In the genomic region with DNA sequence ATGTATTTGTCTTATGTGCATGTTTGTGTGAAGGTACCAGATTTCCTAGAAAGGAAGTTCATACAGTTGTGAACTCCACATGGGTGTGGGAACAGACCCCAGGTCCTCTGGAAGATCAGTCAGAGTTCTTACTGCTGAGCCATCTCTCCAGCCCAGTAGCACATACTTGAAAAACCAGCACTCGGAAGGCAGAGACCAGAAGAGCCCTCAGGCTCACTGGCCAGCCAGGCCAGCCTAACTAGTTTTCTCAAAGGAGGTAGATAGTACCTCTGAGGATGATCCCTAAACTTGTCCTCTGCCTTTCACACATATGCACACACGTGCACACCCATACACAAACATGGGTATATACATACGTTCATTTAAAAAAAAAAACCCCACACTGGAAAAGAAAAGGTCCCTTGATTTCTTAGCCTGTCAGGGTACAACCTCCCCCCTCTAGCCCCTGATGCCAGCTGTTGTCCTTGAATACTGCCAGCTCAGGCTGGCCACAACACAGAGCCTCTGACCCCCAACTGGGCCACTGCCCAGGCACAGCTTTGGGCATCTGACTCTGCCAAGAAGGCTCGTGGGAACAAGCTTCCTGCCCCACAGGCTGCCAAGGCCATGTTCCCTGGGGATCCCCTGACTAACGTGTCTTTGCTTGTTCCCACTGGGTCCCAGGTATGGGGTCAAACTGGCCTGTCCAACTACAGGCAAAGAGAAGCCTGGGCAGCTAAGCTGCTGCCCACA, we compare ENCODE assay signal across 9 mouse cellular contexts. TPM values are rescaled to one million over a fixed set of nuclear protein-coding genes. Genes with fewer than 3 reads are reported as not detected.
DNase-seq lines count a peak whose midpoint lies in the region; ATAC-seq and TF ChIP-seq lines count a peak whose summit lies in the region.
"Had no signal": no experiment of that assay in that cellular context is flagged by ENCODE, and none has a peak within 500 bp of the region (broad histone marks: within the 10 kb centered on the region; RNA-seq: fewer than 3 reads in every experiment).

No protein-coding gene starts in this region.

- ATAC-seq in kidney, embryonic 15.5 days (replicated peaks; ENCODE audit: low FRiP score) = no peak
- no peak for ATAC-seq in intestine, postnatal 0 days

- H3K4me2 ChIP-seq in kidney, embryonic 15.5 days = no peak overlapping the region
- no peak overlapping the region for H3K4me2 ChIP-seq in intestine, postnatal 0 days (replicated peaks; ENCODE audit: low read depth)

- WGBS in kidney, embryonic 15.5 days = 76% methylated on average over 5 of the region's 5 CpGs
- WGBS in intestine, postnatal 0 days = 83% methylated on average over 5 of the region's 5 CpGs

- TF ChIP-seq CTCF in intestine, postnatal 0 days (IDR thresholded peaks at IDR 0.05; ENCODE audit: low read depth) = no peak

- no peaks in the 10 kb centered on the region for H3K27me3 ChIP-seq in kidney, embryonic 15.5 days
- H3K27me3 ChIP-seq in intestine, postnatal 0 days (replicated peaks; ENCODE audit: control insufficient read depth, insufficient read depth, low read length) = no peaks in the 10 kb centered on the region

- no peak overlapping the region for H3K9ac ChIP-seq in kidney, embryonic 15.5 days
- H3K9ac ChIP-seq in intestine, postnatal 0 days (ENCODE audit: low read depth, low read length) = no peak overlapping the region

- H3K27ac ChIP-seq in kidney, embryonic 15.5 days = no peak overlapping the region
- no peak overlapping the region for H3K27ac ChIP-seq in intestine, postnatal 0 days (ENCODE audit: low read depth, low read length)

- DNase-seq in kidney, adult 11 months = peak; percentile 26
- peak; percentile 89 for DNase-seq in adrenal gland, adult 8-10 months
- peak; percentile 82 for DNase-seq in gastrocnemius, postnatal 14 days
- DNase-seq in left cerebral cortex, adult 11 months (ENCODE audit: low spot score) = peak; percentile 39
- DNase-seq in testis, postnatal 10 days (ENCODE audit: low spot score) = peak; percentile 57
- DNase-seq in embryo, embryonic 9.5 days (ENCODE audit: extremely low spot score) = no peak

- no peaks in the 10 kb centered on the region for H3K36me3 ChIP-seq in kidney, embryonic 15.5 days
- H3K36me3 ChIP-seq in intestine, postnatal 0 days (ENCODE audit: control insufficient read depth, insufficient read depth) = no peaks in the 10 kb centered on the region

- peaks cover 4% of the 10 kb centered on the region; the same call in 1 of the 2 replicates for H3K4me1 ChIP-seq in kidney, embryonic 15.5 days
- H3K4me1 ChIP-seq in intestine, postnatal 0 days (replicated peaks; ENCODE audit: control insufficient read depth, insufficient read depth, low read length) = no peaks in the 10 kb centered on the region

- intact Hi-C loops in gastrocnemius, postnatal 14 days (cut with DNase I; ENCODE audit: low total_unique reads) = no loop called here

- H3K4me3 ChIP-seq in kidney, embryonic 15.5 days (replicated peaks) = no peak overlapping the region
- H3K4me3 ChIP-seq in intestine, postnatal 0 days (ENCODE audit: low read depth, low read length) = no peak overlapping the region

- H3K9me3 ChIP-seq in kidney, embryonic 15.5 days (replicated peaks) = no peaks in the 10 kb centered on the region
- H3K9me3 ChIP-seq in intestine, postnatal 0 days (ENCODE audit: control insufficient read depth) = no peaks in the 10 kb centered on the region

RNA-seq across cellular contexts. Expression of a gene that starts 21.5 kb away (rescaled TPM):
- 4.1 and 4.9 TPM in 2 replicates for polyA plus RNA-seq in kidney, embryonic 15.5 days (2015; fragmentation: Nextera tagmentation; extraction: Ambion mirVana)
- 10 to 100 TPM in 2 of 4 experiments, 1 to 10 TPM in 2; 6.9 to 18.9 (median 12.6) TPM for total RNA-seq in adrenal gland, adult 8-10 months (2022)
- 10 to 100 TPM; 13.7 to 18.8 TPM for total RNA-seq in gastrocnemius, postnatal 14 days (2021)
- polyA plus RNA-seq in intestine, postnatal 0 days (2015; fragmentation: Nextera tagmentation; extraction: Ambion mirVana) = 1.2 and 1.5 TPM in 2 replicates
- total RNA-seq: hematopoietic stem cell, adult 5-6 weeks had no signal

RNA-seq across cellular contexts. Expression of a gene that starts 25.8 kb away (rescaled TPM):
- polyA plus RNA-seq in kidney, embryonic 15.5 days (2015; fragmentation: Nextera tagmentation; extraction: Ambion mirVana) = 1.1 and 1.2 TPM in 2 replicates
- total RNA-seq in adrenal gland, adult 8-10 months (2022) = 10 to 100 TPM in 2 of 4 experiments, 1 to 10 TPM in 2; 6.6 to 15.8 (median 9.7) TPM
- total RNA-seq in gastrocnemius, postnatal 14 days (2021) = 1 to 10 TPM; 1.5 to 2.1 TPM
- 1.6 and 1.7 TPM in 2 replicates for polyA plus RNA-seq in intestine, postnatal 0 days (2015; fragmentation: Nextera tagmentation; extraction: Ambion mirVana)

RNA-seq across cellular contexts. Expression of a gene that starts 44.0 kb away (rescaled TPM):
- polyA plus RNA-seq in kidney, embryonic 15.5 days (2015; fragmentation: Nextera tagmentation; extraction: Ambion mirVana) = 1.9 and 2.1 TPM in 2 replicates
- total RNA-seq in adrenal gland, adult 8-10 months (2022) = 1 to 10 TPM in 1 of 4 experiments, under 1 TPM in 3; 0.38 to 1.3 (median 0.64) TPM
- under 1 TPM in 1 of 2 experiments, not detected in 1; 0.08 TPM for total RNA-seq in gastrocnemius, postnatal 14 days (2021)
- polyA plus RNA-seq in intestine, postnatal 0 days (2015; fragmentation: Nextera tagmentation; extraction: Ambion mirVana) = 0.47 and 0.78 TPM in 2 replicates

RNA-seq across cellular contexts. Expression of a gene that starts 51.8 kb away (rescaled TPM):
- 131 and 132 TPM in 2 replicates for polyA plus RNA-seq in kidney, embryonic 15.5 days (2015; fragmentation: Nextera tagmentation; extraction: Ambion mirVana)
- total RNA-seq in adrenal gland, adult 8-10 months (2022) = 10 to 100 TPM; 86.2 to 93.4 (median 87.6) TPM
- 10 to 100 TPM; 55.1 to 58.2 TPM for total RNA-seq in gastrocnemius, postnatal 14 days (2021)
- 68.3 and 73.3 TPM in 2 replicates for polyA plus RNA-seq in intestine, postnatal 0 days (2015; fragmentation: Nextera tagmentation; extraction: Ambion mirVana)

RNA-seq across cellular contexts. Expression of a gene that starts 52.1 kb away (rescaled TPM):
- 1,044 and 1,085 TPM in 2 replicates for polyA plus RNA-seq in kidney, embryonic 15.5 days (2015; fragmentation: Nextera tagmentation; extraction: Ambion mirVana)
- total RNA-seq in adrenal gland, adult 8-10 months (2022) = 100 to 1,000 TPM; 431 to 487 (median 461) TPM
- 100 to 1,000 TPM; 326 to 377 TPM for total RNA-seq in gastrocnemius, postnatal 14 days (2021)
- 585 and 607 TPM in 2 replicates for polyA plus RNA-seq in intestine, postnatal 0 days (2015; fragmentation: Nextera tagmentation; extraction: Ambion mirVana)
